Mouse (Mus musculus) forebrain, postnatal 0 days (tissue): Measurements from ENCODE around the gene Rnf24. TPM values are rescaled to one million over a fixed set of nuclear protein-coding genes. Genes with fewer than 3 reads are reported as not detected.

Experiments used
- ATAC-seq: fragments of 200-750 bp; cut with Nextera tagmentation; 2 replicates; pipeline ENCODE4 v1.8.0; 2017; ENCODE audit warnings: mild to moderate bottlenecking, moderate library complexity
- DNase-seq: peaks from one replicate; pipeline ENCODE4 v3.0.0-alpha.2; 2015
- H3K27ac ChIP-seq: fragments of 300-500 bp; sonication (generic); 2 replicates; pipeline ENCODE4 v1.5.1; 2014; ENCODE audit warnings: low read depth, mild to moderate bottlenecking, antibody characterized with exemption, low read length, moderate library complexity, mixed read lengths
- H3K27me3 ChIP-seq: fragments of 300-500 bp; sonication (generic); 2 replicates; pipeline ENCODE4 v1.6.1; 2014; ENCODE audit warnings: mild to moderate bottlenecking, low read length, mixed read lengths; ENCODE audit not compliant: insufficient read depth
- H3K36me3 ChIP-seq: fragments of 300-500 bp; sonication (generic); 2 replicates; pipeline ENCODE4 v1.6.1; 2014; ENCODE audit warnings: mild to moderate bottlenecking, moderate library complexity; ENCODE audit not compliant: insufficient read depth
- H3K4me1 ChIP-seq: fragments of 300-500 bp; sonication (generic); 2 replicates; pipeline ENCODE4 v1.6.1; 2014; ENCODE audit warnings: antibody characterized with exemption; ENCODE audit not compliant: insufficient read depth
- H3K4me2 ChIP-seq: fragments of 300-500 bp; sonication (generic); 2 replicates; pipeline ENCODE4 v1.6.1; 2014; ENCODE audit warnings: low read depth, mild to moderate bottlenecking, moderate library complexity
- H3K4me3 ChIP-seq: fragments of 300-500 bp; sonication (generic); 2 replicates; pipeline ENCODE4 v1.5.1; 2014; ENCODE audit warnings: low read depth, low read length, mixed read lengths
- H3K9ac ChIP-seq: fragments of 300-500 bp; sonication (generic); 2 replicates; pipeline ENCODE4 v1.6.1; 2014; ENCODE audit warnings: mild to moderate bottlenecking
- H3K9me3 ChIP-seq: fragments of 300-500 bp; sonication (generic); 2 replicates; pipeline ENCODE4 v1.6.1; 2016; ENCODE audit warnings: low read length
- CTCF ChIP-seq: sonication (generic); IDR thresholded peaks from 2 replicates; pipeline ENCODE4 v1.5.1; 2016; ENCODE audit warnings: antibody characterized with exemption, control low read depth, low read depth
- WGBS: fragments of 180-500 bp; shearing (Covaris S2); extraction: QIAGEN DNeasy Blood & Tissue Kit; methylation state at CpG from one replicate; pipeline ENCODE4 v1.1.7; 2014; 5-methylcytosine and 5-hydroxymethylcytosine counted together
- microRNA-seq, 2 experiments: library from miRNA; unstranded; fragments of <30 nt; microRNA quantifications; one replicate each; pipeline ENCODE4; 2016
- polyA plus RNA-seq: library from polyadenylated mRNA; unstranded; fragments of >200 nt; fragmentation: Nextera tagmentation; extraction: Ambion mirVana; gene quantifications from 2 replicates; pipeline ENCODE4 v1.2.1, GENCODE M21; 2015
- total RNA-seq: library from RNA; depleted of rRNA; stranded (reverse); fragments of >200 nt; gene quantifications from 2 replicates; pipeline ENCODE4 v1.2.3, GENCODE M21; 2014; rRNA removed

Gene Rnf24
- total and polyA plus RNA-seq, 2 experiments from 2014 or later = 11.8 to 24.4 TPM

- Histone ChIP-seq H3K4me2 (no peak overlapping the region), H3K4me3 (no peak overlapping the region), H3K4me1 (0 out of 2 replicates have a peak, but pooled peaks cover 3% of the 10 kb centered on the region), H3K27me3 (no peaks in the 10 kb centered on the region), H3K36me3 (no peaks in the 10 kb centered on the region), H3K9me3 (no peaks in the 10 kb centered on the region), H3K9ac (no peak overlapping the region), H3K27ac (no peak overlapping the region)
- WGBS = 63% methylated on average over 9 of the region's 9 CpGs
- no peak for TF ChIP-seq CTCF
- peak; percentile 9 for DNase-seq
- ATAC-seq = no peak
These were observed 92.0 kb downstream of the Rnf24 start for GRCm38 (mm10) chr2:131260544-131261307.

DNA sequence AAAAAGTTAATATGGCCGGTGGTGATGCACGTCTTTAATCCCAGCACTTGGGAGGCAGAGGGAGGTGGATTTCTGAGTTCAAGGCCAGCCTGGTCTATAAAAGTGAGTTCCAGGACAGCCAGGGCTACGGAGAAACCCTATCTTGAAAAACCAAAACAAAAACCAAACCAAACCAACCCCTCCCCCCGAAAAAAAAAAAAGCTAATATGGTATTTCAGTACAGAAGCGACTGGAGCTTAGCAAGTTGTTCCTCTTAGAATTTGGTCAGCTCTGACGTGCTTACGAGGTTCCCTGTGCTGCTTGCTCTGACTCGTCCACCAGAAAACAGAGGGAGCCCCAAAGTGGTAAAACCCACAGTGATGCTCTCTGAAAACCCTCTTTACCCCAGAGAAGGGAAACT, 94.0 kb downstream of the Rnf24 start:
- 84% methylated on average over 8 of the region's 8 CpGs for WGBS

GRCm38 (mm10) chr2:131255738-131256137, 97.0 kb downstream of the Rnf24 start:
- Histone ChIP-seq H3K9ac (no peak overlapping the region), H3K9me3 (no peaks in the 10 kb centered on the region), H3K27me3 (no peaks in the 10 kb centered on the region), H3K4me3 (no peak overlapping the region), H3K4me1 (no peaks in the 10 kb centered on the region), H3K4me2 (no peak overlapping the region), H3K27ac (no peak overlapping the region), H3K36me3 (no peaks in the 10 kb centered on the region)
- WGBS = 66% methylated on average over 3 of the region's 3 CpGs
- no peak for TF ChIP-seq CTCF
- DNase-seq = no peak
- ATAC-seq = no peak

More for the DNA sequence above, 94.0 kb downstream of the Rnf24 start:
- Histone ChIP-seq H3K9me3 (no peaks in the 10 kb centered on the region), H3K36me3 (no peaks in the 10 kb centered on the region), H3K4me3 (no peak overlapping the region), H3K27ac (no peak overlapping the region), H3K4me1 (0 out of 2 replicates have a peak, but pooled peaks cover 3% of the 10 kb centered on the region), H3K9ac (no peak overlapping the region), H3K27me3 (no peaks in the 10 kb centered on the region), H3K4me2 (no peak overlapping the region)
- DNase-seq (no peak), ATAC-seq (no peak)
- no peak for TF ChIP-seq CTCF

GRCm38 (mm10) chr2:131254329-131254713, 98.4 kb downstream of the Rnf24 start:
- DNase-seq (no peak), ATAC-seq (no peak)

DNA sequence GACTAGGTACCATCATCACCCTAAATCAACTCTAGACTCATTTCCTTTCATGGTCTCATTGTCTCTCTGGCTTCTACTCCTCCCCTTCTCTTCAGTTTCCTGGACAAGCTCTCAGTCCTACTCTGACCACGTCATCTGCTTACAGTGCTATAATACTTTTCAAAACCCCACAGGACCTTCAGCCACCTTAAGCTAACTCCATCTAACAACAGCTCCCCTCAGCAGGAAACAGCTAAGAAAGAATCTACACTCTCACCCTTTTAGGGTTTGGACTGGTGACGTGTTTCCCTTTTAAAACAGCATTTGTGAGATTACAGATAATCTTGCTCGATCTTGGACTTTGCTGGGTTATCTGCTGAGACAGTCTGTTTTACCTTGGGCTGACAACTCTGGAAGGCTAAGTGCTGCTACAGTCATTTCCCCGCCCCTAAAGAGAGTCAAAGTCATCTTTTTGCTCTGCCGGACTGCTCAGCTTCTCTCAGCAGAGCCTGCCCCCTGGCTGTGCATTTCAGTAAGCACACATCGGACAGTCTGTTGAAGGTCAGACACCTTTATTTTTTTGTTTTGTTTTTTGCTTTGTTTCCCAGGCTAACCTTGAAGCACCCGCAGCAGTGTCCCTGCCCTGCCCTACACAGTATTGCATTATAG, 98.9 kb downstream of the Rnf24 start:
- peak; percentile 58; the same call in 1 of the 2 replicates for ATAC-seq
- WGBS = 32% methylated on average over 7 of the region's 7 CpGs
- TF ChIP-seq CTCF = peak; percentile 69

More at GRCm38 (mm10) chr2:131254329-131254713, 98.4 kb downstream of the Rnf24 start:
- H3K4me1 ChIP-seq = no peaks in the 10 kb centered on the region
- 82% methylated on average over 2 of the region's 2 CpGs for WGBS
- no peak overlapping the region for H3K4me3 ChIP-seq
- no peaks in the 10 kb centered on the region for H3K36me3 ChIP-seq
- no peaks in the 10 kb centered on the region for H3K9me3 ChIP-seq
- no peaks in the 10 kb centered on the region for H3K27me3 ChIP-seq
- TF ChIP-seq CTCF = no peak
- no peak overlapping the region for H3K4me2 ChIP-seq
- no peak overlapping the region for H3K9ac ChIP-seq
- no peak overlapping the region for H3K27ac ChIP-seq

More for the DNA sequence above, 98.9 kb downstream of the Rnf24 start:
- H3K4me1 ChIP-seq = no peaks in the 10 kb centered on the region
- DNase-seq = peak; percentile 17
- no peak overlapping the region for H3K27ac ChIP-seq
- no peak overlapping the region for H3K4me2 ChIP-seq
- H3K36me3 ChIP-seq = no peaks in the 10 kb centered on the region
- no peaks in the 10 kb centered on the region for H3K27me3 ChIP-seq
- no peak overlapping the region for H3K9ac ChIP-seq
- no peaks in the 10 kb centered on the region for H3K9me3 ChIP-seq
- no peak overlapping the region for H3K4me3 ChIP-seq

Small RNA genes lying within 50 kb of the gene (microRNA-seq; reads per million reads assigned to microRNA genes)
- gene Mir103-2 = 26.4 to 37.5 reads per million in 2 experiments

Other genes with a start within 250 kb of the Rnf24 start
- 5.3 and 6.3 TPM in 2 replicates for gene Hspa12b, start 225.6 kb downstream of the Rnf24 start, total RNA-seq
- gene Hspa12b, start 225.6 kb downstream of the Rnf24 start, polyA plus RNA-seq = 2.2 and 2.4 TPM in 2 replicates
- not detected in 2 replicates for gene Gm11037, start 219.4 kb downstream of the Rnf24 start, total RNA-seq
- not detected in 2 replicates for gene Gm11037, start 219.4 kb downstream of the Rnf24 start, polyA plus RNA-seq
- gene 1700037H04Rik, start 192.8 kb downstream of the Rnf24 start, total RNA-seq = 47.2 and 95.0 TPM in 2 replicates
- gene 1700037H04Rik, start 192.8 kb downstream of the Rnf24 start, polyA plus RNA-seq = 94.0 and 96.2 TPM in 2 replicates
- gene Cenpb, start 172.8 kb downstream of the Rnf24 start, total RNA-seq = 113 and 120 TPM in 2 replicates
- gene Cenpb, start 172.8 kb downstream of the Rnf24 start, polyA plus RNA-seq = 13.0 and 17.9 TPM in 2 replicates
- 10.6 and 11.7 TPM in 2 replicates for gene Cdc25b, start 165.9 kb downstream of the Rnf24 start, total RNA-seq
- 12.4 and 15.2 TPM in 2 replicates for gene Cdc25b, start 165.9 kb downstream of the Rnf24 start, polyA plus RNA-seq
- gene Spef1, start 165.6 kb downstream of the Rnf24 start, total RNA-seq = 19.6 and 26.2 TPM in 2 replicates
- gene Spef1, start 165.6 kb downstream of the Rnf24 start, polyA plus RNA-seq = 7.7 and 9.7 TPM in 2 replicates
- 37.4 and 40.7 TPM in 2 replicates for gene Ap5s1, start 145.8 kb downstream of the Rnf24 start, total RNA-seq
- gene Ap5s1, start 145.8 kb downstream of the Rnf24 start, polyA plus RNA-seq = 36.1 and 36.8 TPM in 2 replicates
- 3.8 and 5.7 TPM in 2 replicates for gene Mavs, start 118.8 kb downstream of the Rnf24 start, total RNA-seq
- gene Mavs, start 118.8 kb downstream of the Rnf24 start, polyA plus RNA-seq = 3.5 and 5.0 TPM in 2 replicates
- 41.9 and 44.9 TPM in 2 replicates for gene Pank2, start 90.4 kb downstream of the Rnf24 start, total RNA-seq
- gene Pank2, start 90.4 kb downstream of the Rnf24 start, polyA plus RNA-seq = 28.6 and 33.5 TPM in 2 replicates
- 61.0 and 67.9 TPM in 2 replicates for gene Smox, start 138.6 kb upstream of the Rnf24 start, total RNA-seq
- gene Smox, start 138.6 kb upstream of the Rnf24 start, polyA plus RNA-seq = 47.2 and 55.4 TPM in 2 replicates
- 0.10 and 0.38 TPM in 2 replicates for gene Adra1d, start 209.4 kb upstream of the Rnf24 start, total RNA-seq
- gene Adra1d, start 209.4 kb upstream of the Rnf24 start, polyA plus RNA-seq = 0.26 and 0.67 TPM in 2 replicates